Mouse (Mus musculus): ENCODE measurements around the gene Map3k20. TPM values are rescaled to one million over a fixed set of nuclear protein-coding genes. Genes with fewer than 3 reads are reported as not detected.

Gene Map3k20
- total RNA-seq, 2 experiments from 2014 or later = 35.9 to 57.4 TPM

DNA sequence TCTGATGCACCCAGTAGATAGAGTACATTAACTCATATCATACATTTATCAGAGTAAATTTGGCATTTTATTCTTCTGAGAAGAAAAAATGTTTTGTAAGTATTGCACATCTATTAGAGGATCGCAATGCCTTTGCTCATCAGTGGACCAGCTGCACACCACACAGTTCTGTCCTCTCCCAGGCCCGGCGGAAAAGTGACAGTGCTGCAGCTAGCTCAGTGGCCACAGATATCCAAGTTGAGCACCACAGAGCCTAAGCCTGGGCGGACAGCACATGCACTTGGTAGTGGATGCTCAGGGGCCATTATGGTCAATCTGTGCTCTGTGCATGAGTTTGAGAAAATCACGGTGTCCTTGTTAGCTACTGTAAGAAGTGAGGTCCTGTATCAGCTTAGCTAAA lies 82.4 kb downstream of the Map3k20 start:
- ATAC-seq (replicated peaks; ENCODE audit: low FRiP score, poor library complexity, severe bottlenecking) = no peak

GRCm38 (mm10) chr2:72369140-72369600 lies 83.7 kb downstream of the Map3k20 start:
- ATAC-seq (replicated peaks; ENCODE audit: low FRiP score, poor library complexity, severe bottlenecking) = no peak

- no peak for ATAC-seq (replicated peaks; ENCODE audit: low FRiP score, poor library complexity, severe bottlenecking)
These were observed 86.7 kb downstream of the Map3k20 start for GRCm38 (mm10) chr2:72372136-72372535.

DNA sequence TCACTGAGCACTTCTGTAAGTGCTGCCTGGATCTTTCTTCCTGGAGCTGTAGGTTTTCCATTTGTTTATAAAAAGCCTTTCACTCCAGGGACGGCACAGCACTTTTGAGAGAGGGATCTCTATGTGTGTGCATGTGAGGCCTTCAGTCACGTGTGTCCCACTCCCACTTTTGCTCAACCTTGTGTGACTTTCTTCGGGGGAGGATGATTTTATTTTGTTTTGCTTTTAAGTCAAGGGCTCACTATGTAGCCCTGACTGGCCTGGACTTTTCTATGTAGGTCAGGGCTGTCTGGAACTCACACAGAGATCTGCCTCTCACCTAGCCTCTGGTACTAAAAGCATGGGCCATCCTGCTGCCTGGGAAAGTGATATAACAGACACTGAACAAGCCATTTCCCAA lies 88.6 kb downstream of the Map3k20 start:
- no peak for ATAC-seq (replicated peaks; ENCODE audit: low FRiP score, poor library complexity, severe bottlenecking)

DNA sequence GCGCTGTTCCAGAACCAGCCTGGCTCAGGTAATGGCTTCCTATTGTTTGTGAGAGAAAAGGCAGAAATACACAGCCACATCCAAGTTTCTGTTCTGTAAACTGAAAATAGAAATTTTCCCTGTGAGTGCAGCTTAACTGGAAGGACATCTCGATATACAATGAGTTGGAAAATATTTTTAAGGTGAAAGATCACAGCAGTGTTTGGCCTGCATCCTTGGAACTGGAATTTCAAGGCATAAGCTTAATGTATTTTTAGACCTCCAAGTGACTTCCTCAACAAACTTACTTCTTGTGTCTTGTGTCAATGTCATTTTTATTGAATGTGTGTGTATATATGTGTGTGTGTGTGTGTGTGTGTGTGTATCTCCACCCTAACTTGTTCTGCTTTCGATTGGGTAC lies 90.4 kb downstream of the Map3k20 start:
- ATAC-seq (replicated peaks; ENCODE audit: low FRiP score, poor library complexity, severe bottlenecking) = no peak

DNA sequence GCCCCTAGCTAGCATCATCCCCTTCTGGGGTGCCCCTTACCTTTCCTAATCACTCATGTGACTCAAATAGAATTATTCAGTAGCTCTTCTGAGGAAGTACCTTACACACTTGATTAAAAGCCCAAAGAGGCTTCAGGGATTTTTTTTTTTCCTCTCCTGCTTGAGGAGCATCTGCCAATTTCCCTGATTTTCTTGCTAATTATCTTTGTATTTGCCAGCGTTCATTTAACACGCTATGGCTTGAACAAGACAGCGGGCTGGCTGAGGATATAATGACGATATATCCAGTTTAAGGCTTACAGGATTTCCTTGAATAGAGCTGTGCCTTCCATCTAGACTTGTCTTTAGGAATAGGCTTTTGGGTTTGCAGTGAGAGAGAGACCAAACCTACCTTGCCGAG lies 91.5 kb downstream of the Map3k20 start:
- no peak for ATAC-seq (replicated peaks; ENCODE audit: low FRiP score, poor library complexity, severe bottlenecking)

GRCm38 (mm10) chr2:72379425-72379824 lies 94.0 kb downstream of the Map3k20 start:
- no peak for ATAC-seq (replicated peaks; ENCODE audit: low FRiP score, poor library complexity, severe bottlenecking)

- no peak for ATAC-seq (replicated peaks; ENCODE audit: low FRiP score, poor library complexity, severe bottlenecking)
These were observed 97.2 kb downstream of the Map3k20 start for GRCm38 (mm10) chr2:72382662-72383061.

DNA sequence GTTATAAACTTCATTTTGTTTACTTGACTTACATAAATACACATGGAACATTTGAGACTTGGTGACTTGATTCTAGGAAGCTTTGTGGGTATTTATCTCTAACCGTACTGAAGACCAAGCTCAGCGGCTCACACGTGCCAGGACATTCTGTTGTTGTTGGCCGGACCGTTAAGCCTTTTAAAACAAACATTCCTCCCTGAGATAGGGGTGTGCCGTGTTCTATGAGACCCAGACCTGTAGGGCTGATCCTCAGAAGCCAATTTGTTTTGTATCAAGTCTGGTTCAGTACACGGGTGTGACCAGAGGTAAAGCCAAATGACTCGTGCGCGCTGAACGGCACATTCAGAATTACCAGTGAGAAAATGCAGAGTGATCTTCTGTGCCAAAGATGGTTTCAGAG lies 97.9 kb downstream of the Map3k20 start:
- ATAC-seq (replicated peaks; ENCODE audit: low FRiP score, poor library complexity, severe bottlenecking) = no peak

DNA sequence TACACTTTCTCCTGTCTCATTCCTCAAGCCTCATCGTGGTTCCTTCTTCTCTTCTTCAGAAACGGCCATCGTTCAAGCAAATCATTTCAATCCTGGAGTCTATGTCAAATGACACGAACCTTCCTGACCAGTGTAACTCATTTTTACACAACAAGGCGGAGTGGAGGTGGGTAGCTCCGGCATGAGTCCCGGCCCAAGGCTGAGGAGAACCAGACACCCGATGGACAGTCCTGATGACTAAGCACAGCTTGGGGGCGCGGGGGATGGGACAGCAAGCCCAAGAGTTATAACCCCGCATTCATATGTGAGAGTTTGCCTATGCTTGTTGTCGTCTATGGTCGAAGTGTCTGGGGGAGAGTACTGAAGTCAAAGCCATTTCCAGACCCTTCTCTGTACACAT lies 104.0 kb downstream of the Map3k20 start:
- ATAC-seq (replicated peaks; ENCODE audit: low FRiP score, poor library complexity, severe bottlenecking) = no peak

- ATAC-seq (replicated peaks; ENCODE audit: low FRiP score, poor library complexity, severe bottlenecking) = peak; percentile 88
These were observed 104.5 kb downstream of the Map3k20 start for GRCm38 (mm10) chr2:72389942-72390341.

GRCm38 (mm10) chr2:72390474-72390873 lies 105.0 kb downstream of the Map3k20 start:
- no peak for ATAC-seq (replicated peaks; ENCODE audit: low FRiP score, poor library complexity, severe bottlenecking)

GRCm38 (mm10) chr2:72391024-72391423 lies 105.6 kb downstream of the Map3k20 start:
- ATAC-seq (replicated peaks; ENCODE audit: low FRiP score, poor library complexity, severe bottlenecking) = no peak

GRCm38 (mm10) chr2:72391721-72392120 lies 106.3 kb downstream of the Map3k20 start:
- ATAC-seq (replicated peaks; ENCODE audit: low FRiP score, poor library complexity, severe bottlenecking) = no peak

- no peak for ATAC-seq (replicated peaks; ENCODE audit: low FRiP score, poor library complexity, severe bottlenecking)
These were observed 106.9 kb downstream of the Map3k20 start for GRCm38 (mm10) chr2:72392316-72392715.

GRCm38 (mm10) chr2:72396934-72397333 lies 111.5 kb downstream of the Map3k20 start:
- no peak for ATAC-seq (replicated peaks; ENCODE audit: low FRiP score, poor library complexity, severe bottlenecking)

GRCm38 (mm10) chr2:72398227-72398626 lies 112.8 kb downstream of the Map3k20 start:
- ATAC-seq (replicated peaks; ENCODE audit: low FRiP score, poor library complexity, severe bottlenecking) = peak; percentile 79

DNA sequence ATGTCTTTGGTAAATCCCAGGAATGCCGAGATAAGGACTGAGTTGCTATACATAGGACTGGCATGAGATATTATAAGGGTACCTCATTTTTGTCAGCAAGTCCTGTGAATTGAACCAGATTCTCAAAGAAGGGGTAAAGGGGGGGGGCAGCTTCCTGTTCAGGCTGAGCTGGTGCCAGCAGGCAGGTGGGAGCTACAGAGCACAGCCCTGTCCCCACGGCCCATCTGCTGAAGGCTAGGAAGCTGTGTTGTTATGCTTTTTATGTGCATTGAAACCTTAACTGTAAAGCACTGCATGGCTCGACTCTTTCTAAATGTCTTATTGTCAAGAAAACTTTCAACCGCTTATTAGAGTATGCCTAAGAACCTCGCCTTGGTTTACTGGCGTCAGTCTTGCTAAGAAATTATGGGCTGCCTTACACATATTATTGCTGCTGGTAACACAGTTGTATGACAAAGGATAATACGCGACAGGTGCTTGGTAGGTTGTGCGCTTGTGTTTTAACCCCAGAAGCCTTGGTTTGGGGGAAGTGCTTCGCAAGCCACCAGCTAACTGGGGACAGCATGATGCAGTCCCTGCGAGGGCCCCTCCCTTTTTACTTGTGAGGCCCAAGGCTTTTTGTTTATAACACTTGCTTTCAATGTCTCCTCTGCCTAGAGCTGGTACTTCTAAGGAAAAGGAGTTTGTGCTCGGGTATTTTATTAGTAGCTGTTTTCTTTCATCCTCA lies 114.2 kb downstream of the Map3k20 start:
- ATAC-seq (replicated peaks; ENCODE audit: low FRiP score, poor library complexity, severe bottlenecking) = no peak

DNA sequence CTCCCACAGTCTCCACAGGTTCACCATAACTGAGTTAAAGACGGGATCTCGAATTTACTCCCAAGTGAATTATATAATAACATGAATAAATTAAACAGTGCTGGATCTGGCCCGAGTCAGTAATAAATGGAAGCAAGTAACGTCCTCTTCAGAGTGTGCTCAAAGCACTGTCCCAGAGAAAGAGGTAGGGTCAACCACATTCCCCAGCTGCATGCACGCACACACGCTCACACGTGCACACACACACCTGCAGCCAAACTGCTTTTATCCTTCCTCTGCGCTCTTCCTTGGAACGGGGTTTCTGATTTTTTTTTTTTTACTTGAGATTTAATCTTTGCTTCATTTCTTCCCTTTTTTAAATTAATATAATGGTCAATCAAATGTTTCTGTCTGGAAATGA lies 115.9 kb downstream of the Map3k20 start:
- no peak for ATAC-seq (replicated peaks; ENCODE audit: low FRiP score, poor library complexity, severe bottlenecking)

GRCm38 (mm10) chr2:72405621-72406555 lies 120.5 kb downstream of the Map3k20 start:
- ATAC-seq (replicated peaks; ENCODE audit: low FRiP score, poor library complexity, severe bottlenecking) = no peak

- ATAC-seq (replicated peaks; ENCODE audit: low FRiP score, poor library complexity, severe bottlenecking) = no peak
These were observed 121.3 kb downstream of the Map3k20 start for GRCm38 (mm10) chr2:72406701-72407100.
